Mouse (Mus musculus) C2C12 (cell line): ENCODE measurements around the gene Fbxo48. TPM values are rescaled to one million over a fixed set of nuclear protein-coding genes. Genes with fewer than 3 reads are reported as not detected.

Experiments
- H3K27me3 ChIP-seq: one replicate; pipeline ENCODE4 v1.6.1; 2011; ENCODE audit not compliant: control insufficient read depth, insufficient read depth, insufficient read length
- H3K36me3 ChIP-seq: one replicate; pipeline ENCODE4 v1.6.1; 2011; ENCODE audit not compliant: control insufficient read depth, insufficient read depth
- H3K4me3 ChIP-seq: one replicate; pipeline ENCODE4 v1.5.1; 2011; ENCODE audit warnings: mild to moderate bottlenecking, control low read depth; ENCODE audit not compliant: poor library complexity, insufficient read depth, severe bottlenecking
- H3K79me2 ChIP-seq: one replicate; pipeline ENCODE4 v1.6.1; 2011; ENCODE audit not compliant: control insufficient read depth, insufficient read depth
- H3K79me3 ChIP-seq: one replicate; pipeline ENCODE4 v1.6.1; 2011; ENCODE audit warnings: low read depth, control low read depth
- H3ac ChIP-seq: one replicate; pipeline ENCODE3; 2011; ENCODE audit warnings: low read depth; ENCODE audit not compliant: control insufficient read depth, insufficient read length
- CEBPB ChIP-seq: IDR thresholded peaks from one replicate; pipeline ENCODE4 v1.6.1; 2011; ENCODE audit warnings: low read depth, mild to moderate bottlenecking, control low read depth, moderate library complexity
- CTCF ChIP-seq: IDR thresholded peaks from one replicate; pipeline ENCODE4 v1.5.1; 2011; ENCODE audit not compliant: control insufficient read depth, insufficient read depth, insufficient read length
- FOSL1 ChIP-seq: IDR thresholded peaks from one replicate; pipeline ENCODE4 v1.8.0; 2011; ENCODE audit warnings: mild to moderate bottlenecking, low read length; ENCODE audit not compliant: poor library complexity, insufficient read depth, severe bottlenecking
- MAX ChIP-seq: IDR thresholded peaks from one replicate; pipeline ENCODE4 v1.6.1; 2011; ENCODE audit warnings: mild to moderate bottlenecking, control low read depth
- MYOD1 ChIP-seq: IDR thresholded peaks from one replicate; pipeline ENCODE4 v1.6.1; 2011; ENCODE audit warnings: low read depth; ENCODE audit not compliant: control insufficient read depth, insufficient read length
- MYOG ChIP-seq: IDR thresholded peaks from one replicate; pipeline ENCODE4 v1.6.1; 2011; ENCODE audit not compliant: control insufficient read depth, insufficient read length; ENCODE audit errors: extremely low read depth
- USF1 ChIP-seq: IDR thresholded peaks from one replicate; pipeline ENCODE4 v1.6.1; 2011; ENCODE audit warnings: low read depth, mild to moderate bottlenecking, control low read depth, moderate library complexity
- polyA plus RNA-seq: library from polyadenylated mRNA; unstranded; fragments of >200 nt; fragmentation: generic; extraction: Trizol; gene quantifications from one replicate; pipeline ENCODE4 v1.2.1, GENCODE M21; 2012; ENCODE audit warnings: missing spikeins

Gene Fbxo48
- polyA plus RNA-seq, 1 experiment: 0.69 TPM

- TF ChIP-seq MYOD1 (no peak), MYOG (no peak), FOSL1 (no peak), MAX (no peak), CTCF (no peak), USF1 (no peak), CEBPB (no peak)
- Histone ChIP-seq H3K79me3 (no peaks in the 10 kb centered on the region), H3ac (no peak overlapping the region), H3K79me2 (peaks cover 6% of the 10 kb centered on the region), H3K36me3 (no peaks in the 10 kb centered on the region), H3K27me3 (no peaks in the 10 kb centered on the region), H3K4me3 (no peak overlapping the region)
Measured at GRCm38 (mm10) chr11:16956115-16956862, 5.1 kb downstream of the Fbxo48 start.

DNA sequence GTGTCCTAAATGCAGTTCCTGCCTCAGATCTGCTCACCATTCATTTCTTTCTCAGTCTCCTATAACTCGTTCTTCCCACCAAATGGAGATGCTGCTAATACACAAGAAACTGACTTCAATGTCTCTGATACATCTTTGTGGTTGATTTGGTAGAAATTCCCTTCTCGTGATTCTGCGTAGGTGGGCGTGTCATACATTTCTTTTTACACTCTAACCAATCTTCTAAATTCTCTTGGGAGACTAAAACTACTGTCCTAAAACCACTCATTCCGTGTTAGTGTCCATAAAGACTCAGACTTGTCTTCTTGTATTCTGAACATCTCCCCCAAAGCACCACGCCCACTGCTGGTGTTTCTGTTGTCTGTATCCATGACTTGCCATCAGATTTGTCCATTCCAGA is 5.9 kb downstream of the Fbxo48 start:
- Histone ChIP-seq H3K79me2 (peaks cover 1% of the 10 kb centered on the region), H3K4me3 (no peak overlapping the region), H3K79me3 (no peaks in the 10 kb centered on the region), H3K27me3 (no peaks in the 10 kb centered on the region), H3ac (no peak overlapping the region), H3K36me3 (no peaks in the 10 kb centered on the region)
- no peak for TF ChIP-seq MYOG
- TF ChIP-seq MAX: no peak
- no peak for TF ChIP-seq USF1
- TF ChIP-seq CTCF: no peak
- TF ChIP-seq MYOD1: no peak
- no peak for TF ChIP-seq CEBPB
- no peak for TF ChIP-seq FOSL1

DNA sequence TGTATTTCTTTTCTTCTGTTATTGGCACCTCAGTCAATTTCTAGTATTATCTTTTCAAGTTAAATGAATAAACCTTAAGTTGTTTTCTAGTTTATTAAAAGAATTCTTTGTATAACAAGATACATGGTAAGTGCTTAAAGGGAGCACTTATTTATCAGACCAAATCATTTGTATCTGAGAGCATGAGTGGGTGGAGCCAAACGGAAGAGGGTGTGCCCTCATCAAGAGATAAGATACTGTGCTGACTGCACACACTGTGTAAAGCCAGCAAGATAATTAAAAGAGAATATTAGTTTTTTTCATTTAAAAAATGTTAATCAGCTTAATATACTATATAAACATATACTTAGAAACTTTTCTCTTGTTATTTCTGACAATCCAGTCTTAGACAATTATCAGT is 7.3 kb downstream of the Fbxo48 start:
- H3K27me3 ChIP-seq: no peaks in the 10 kb centered on the region
- no peak overlapping the region for H3ac ChIP-seq
- H3K36me3 ChIP-seq: no peaks in the 10 kb centered on the region
- TF ChIP-seq MYOG (no peak), CEBPB (no peak), MYOD1 (no peak), USF1 (no peak), FOSL1 (no peak), MAX (no peak), CTCF (no peak)
- H3K79me2 ChIP-seq: no peaks in the 10 kb centered on the region
- H3K4me3 ChIP-seq: no peak overlapping the region
- no peaks in the 10 kb centered on the region for H3K79me3 ChIP-seq

- Histone ChIP-seq H3K27me3 (no peaks in the 10 kb centered on the region), H3ac (no peak overlapping the region), H3K36me3 (no peaks in the 10 kb centered on the region), H3K4me3 (no peak overlapping the region), H3K79me3 (no peaks in the 10 kb centered on the region), H3K79me2 (no peaks in the 10 kb centered on the region)
- TF ChIP-seq CEBPB (no peak), USF1 (no peak), CTCF (no peak), MAX (no peak), FOSL1 (no peak), MYOD1 (no peak), MYOG (no peak)
Measured at GRCm38 (mm10) chr11:16967806-16968205, 16.6 kb downstream of the Fbxo48 start.

- Histone ChIP-seq H3K4me3 (no peak overlapping the region), H3K36me3 (no peaks in the 10 kb centered on the region), H3ac (no peak overlapping the region), H3K27me3 (no peaks in the 10 kb centered on the region), H3K79me3 (no peaks in the 10 kb centered on the region), H3K79me2 (no peaks in the 10 kb centered on the region)
- TF ChIP-seq MYOD1 (no peak), MYOG (no peak), CTCF (no peak), FOSL1 (no peak), MAX (no peak), USF1 (no peak), CEBPB (no peak)
Measured at GRCm38 (mm10) chr11:16969650-16970049, 18.5 kb downstream of the Fbxo48 start.
